Mouse (Mus musculus) mature B cell (primary cell): ENCODE results near the gene Tas2r143.

Source experiments
- in situ Hi-C: fragments of 300-500 bp; cut with MboI; formaldehyde crosslinking; loops from 2 replicates; pipeline ENCODE4 v1.14.3; 2019

Tas2r143 gene

GRCm38 (mm10) chr6:42397041-42397657 lies 2.9 kb upstream of the Tas2r143 start:
- in situ Hi-C loops = no loop called here

- in situ Hi-C loops = no loop called here
Measured at GRCm38 (mm10) chr6:42398285-42398684, 1.8 kb upstream of the Tas2r143 start.

- in situ Hi-C loops = no loop called here
Measured at GRCm38 (mm10) chr6:42398998-42399397, 1.0 kb upstream of the Tas2r143 start.

GRCm38 (mm10) chr6:42405134-42405533 lies 5.1 kb downstream of the Tas2r143 start, which contains the start of gene Tas2r135:
Gene Tas2r135, plus strand, starts transcription at chr6:42405434.
- in situ Hi-C loops = no loop called here

GRCm38 (mm10) chr6:42419443-42419842 lies 19.4 kb downstream of the Tas2r143 start:
- in situ Hi-C loops = no loop called here

- in situ Hi-C loops = no loop called here
Measured at GRCm38 (mm10) chr6:42421439-42421838, 21.4 kb downstream of the Tas2r143 start.

- in situ Hi-C loops = no loop called here
Measured at GRCm38 (mm10) chr6:42424472-42424871, 24.4 kb downstream of the Tas2r143 start.

- in situ Hi-C loops = no loop called here
Measured at GRCm38 (mm10) chr6:42426337-42426736, 26.3 kb downstream of the Tas2r143 start.

- in situ Hi-C loops = no loop called here
Measured at GRCm38 (mm10) chr6:42433554-42433953, 33.5 kb downstream of the Tas2r143 start.

GRCm38 (mm10) chr6:42434446-42434845 lies 34.4 kb downstream of the Tas2r143 start, which contains the start of gene Tas2r126:
Gene Tas2r126, plus strand, starts transcription at chr6:42434535.
- in situ Hi-C loops = no loop called here

- in situ Hi-C loops = no loop called here
Measured at GRCm38 (mm10) chr6:42435490-42435889, 35.5 kb downstream of the Tas2r143 start.

GRCm38 (mm10) chr6:42441395-42441794 lies 41.4 kb downstream of the Tas2r143 start:
- in situ Hi-C loops = no loop called here

- in situ Hi-C loops = no loop called here
Measured at GRCm38 (mm10) chr6:42444491-42444890, 44.5 kb downstream of the Tas2r143 start.

- in situ Hi-C loops = no loop called here
Measured at GRCm38 (mm10) chr6:42447381-42447780, 47.3 kb downstream of the Tas2r143 start.
